Mouse (Mus musculus) leukemia stem cell, adult 10-12 weeks (primary cell): ENCODE measurements around the gene Olfr1346. TPM values are rescaled to one million over a fixed set of nuclear protein-coding genes. Genes with fewer than 3 reads are reported as not detected.

Source experiments
- polyA plus RNA-seq: library from polyadenylated mRNA; stranded (reverse); fragments of >175 nt; gene quantifications from 2 replicates; pipeline ENCODE4 v1.2.3, GENCODE M21; 2012; ENCODE audit warnings: low replicate concordance

Olfr1346 gene
- 0.06 TPM in 1 of 2 replicates, not detected in the other for polyA plus RNA-seq

DNA sequence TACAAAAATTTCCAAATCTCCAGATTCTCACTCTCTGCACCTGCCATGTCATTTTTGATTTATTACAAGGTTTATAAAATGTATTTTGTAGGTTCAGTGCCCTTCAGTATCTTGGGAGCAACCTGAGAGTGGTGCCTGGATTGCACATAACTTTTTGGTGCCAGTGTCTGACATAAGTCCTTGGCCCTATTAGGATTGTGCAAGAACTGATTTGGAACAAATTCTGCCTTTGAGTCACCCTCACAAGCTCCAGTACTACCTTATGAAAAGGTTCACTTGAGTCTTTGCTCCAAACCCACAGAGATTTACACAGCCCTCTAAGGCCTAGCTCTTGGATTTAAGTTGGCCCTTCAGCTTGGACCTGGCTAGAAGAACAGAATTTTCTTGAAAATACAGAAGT is at the start of gene Olfr1346:
Olfr1346 (plus strand) TSS at position 151 of the 400 bp plus-strand sequence.

GRCm38 (mm10) chr7:6438388-6438787 is 28.5 kb upstream of the Olfr1346 start, which contains the start of gene Olfr1344:
Olfr1344 (plus strand) TSS chr7:6438688.

GRCm38 (mm10) chr7:6455868-6456267 is 11.0 kb upstream of the Olfr1346 start, which contains the start of gene Olfr1336:
Olfr1336 (plus strand) TSS chr7:6456168.

GRCm38 (mm10) chr7:6486841-6487240 is 19.9 kb downstream of the Olfr1346 start, which contains the start of gene Olfr5:
Olfr5 (minus strand) TSS chr7:6486941.

DNA sequence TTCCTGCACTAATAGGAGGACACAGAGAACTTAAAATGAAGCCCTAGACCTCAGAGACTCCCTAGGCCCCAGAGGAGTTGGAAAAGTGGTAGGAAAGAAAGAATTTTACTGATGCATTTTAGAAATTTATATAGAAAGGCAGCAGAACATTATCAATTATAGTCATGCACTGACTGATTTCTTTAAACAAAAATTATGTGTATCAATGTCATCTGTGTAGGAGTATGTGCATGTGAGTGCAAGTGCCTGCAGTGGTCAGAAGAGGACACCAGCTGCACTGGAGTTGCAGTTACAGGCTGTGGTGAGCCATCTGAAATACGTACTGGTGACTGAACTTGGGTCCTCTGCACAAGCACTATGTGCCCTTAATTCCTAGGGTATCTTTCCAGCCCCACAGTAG is 32.8 kb downstream of the Olfr1346 start, which contains the start of gene Olfr1347:
Olfr1347 (minus strand) TSS at position 101 of the 400 bp plus-strand sequence.

DNA sequence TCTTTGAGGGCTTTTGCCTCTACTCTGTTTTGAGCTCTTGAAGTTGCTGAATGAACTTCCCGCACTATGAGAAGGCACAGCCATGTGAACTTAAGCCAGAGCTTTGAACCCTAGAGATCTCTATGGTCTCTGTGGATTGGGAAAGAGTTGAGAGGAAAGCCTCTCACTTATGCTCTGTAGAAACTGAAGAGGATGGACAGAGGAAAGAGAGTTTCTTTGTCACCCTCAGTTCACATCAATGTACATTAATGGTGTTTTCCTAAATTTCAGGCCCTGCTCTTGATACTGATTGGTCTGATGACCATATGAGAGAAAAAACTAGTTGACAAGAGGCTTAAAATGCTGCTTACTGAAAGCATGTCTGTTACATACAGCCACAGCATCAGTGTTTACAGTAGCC is 41.7 kb downstream of the Olfr1346 start, which contains the start of gene Olfr1348:
Olfr1348 (minus strand) TSS at position 101 of the 400 bp plus-strand sequence.

GRCm38 (mm10) chr7:6522850-6523249 is 55.9 kb downstream of the Olfr1346 start, which contains the start of gene Olfr1349:
Olfr1349 (minus strand) TSS chr7:6522950.

Other genes starting within 250 kb of the Olfr1346 start
- gene Zscan5b, start 244.8 kb upstream of the Olfr1346 start, polyA plus RNA-seq, result not detected in 2 replicates
- not detected in 2 replicates for gene Epp13, start 214.4 kb upstream of the Olfr1346 start, polyA plus RNA-seq
- gene Zfp667, start 180.5 kb upstream of the Olfr1346 start, polyA plus RNA-seq, result 0.45 and 0.68 TPM in 2 replicates
- 0.68 and 3.8 TPM in 2 replicates for gene Zfp583, start 135.8 kb upstream of the Olfr1346 start, polyA plus RNA-seq
- gene Gm3854, start 123.3 kb upstream of the Olfr1346 start, polyA plus RNA-seq, result not detected in 2 replicates
- gene Zfp78, start 103.8 kb upstream of the Olfr1346 start, polyA plus RNA-seq, result 0.30 TPM in 1 of 2 replicates, not detected in the other
- gene Zfp28, start 83.8 kb upstream of the Olfr1346 start, polyA plus RNA-seq, result 0.40 and 0.44 TPM in 2 replicates
- not detected in 2 replicates for gene Smim17, start 68.4 kb upstream of the Olfr1346 start, polyA plus RNA-seq
- gene Gm20715, start 56.8 kb upstream of the Olfr1346 start, polyA plus RNA-seq, result not detected in 2 replicates
- gene Olfr1344, start 28.4 kb upstream of the Olfr1346 start, polyA plus RNA-seq, result 0.17 TPM in 1 of 2 replicates, not detected in the other
- not detected in 2 replicates for gene Olfr1336, start 10.9 kb upstream of the Olfr1346 start, polyA plus RNA-seq
- not detected in 2 replicates for gene Olfr5, start 19.8 kb downstream of the Olfr1346 start, polyA plus RNA-seq
- gene Olfr1347, start 32.7 kb downstream of the Olfr1346 start, polyA plus RNA-seq, result not detected in 2 replicates
- not detected in 2 replicates for gene Olfr1348, start 41.6 kb downstream of the Olfr1346 start, polyA plus RNA-seq
- gene Olfr1349, start 55.8 kb downstream of the Olfr1346 start, polyA plus RNA-seq, result 0.14 and 0.42 TPM in 2 replicates
- not detected in 2 replicates for gene Olfr1350, start 97.7 kb downstream of the Olfr1346 start, polyA plus RNA-seq
- gene Zim1, start 229.3 kb downstream of the Olfr1346 start, polyA plus RNA-seq, result not detected in 2 replicates